Mouse (Mus musculus): Measurements from ENCODE around the gene Kcnd2. TPM values are rescaled to one million over a fixed set of nuclear protein-coding genes. Genes with fewer than 3 reads are reported as not detected.
"Not testable (repeated sequence)": the region's sequence is repeated elsewhere in the genome, so short reads cannot be mapped to it uniquely, and the experiment has no call there.

Gene Kcnd2
- polyA plus RNA-seq, 1 experiment, result 0.47 TPM

- H3K4me1 ChIP-seq (ENCODE audit: control insufficient read depth, insufficient read depth, low read length), result no peaks in the 10 kb centered on the region
- no peak overlapping the region for H3K27ac ChIP-seq (ENCODE audit: control insufficient read depth, insufficient read depth, low read depth, low read length, poor library complexity)
- H3K4me3 ChIP-seq (replicated peaks; ENCODE audit: control insufficient read depth, low read depth, low read length), result no peak overlapping the region
- TF ChIP-seq CTCF (IDR thresholded peaks at IDR 0.05; ENCODE audit: control insufficient read depth, insufficient read depth, low read length) (no peak), POLR2A (IDR thresholded peaks at IDR 0.05; ENCODE audit: borderline replicate concordance, control insufficient read depth, low read depth, low read length) (no peak)
- WGBS, result 20% methylated on average over 4 of the region's 4 CpGs
Measured at GRCm38 (mm10) chr6:21327081-21327737, 111.9 kb downstream of the Kcnd2 start.

GRCm38 (mm10) chr6:21385298-21385697, 170.0 kb downstream of the Kcnd2 start:
- H3K4me1 ChIP-seq (ENCODE audit: control insufficient read depth, insufficient read depth, low read length); H3K4me3 ChIP-seq (replicated peaks; ENCODE audit: control insufficient read depth, low read depth, low read length); H3K27ac ChIP-seq (ENCODE audit: control insufficient read depth, insufficient read depth, low read depth, low read length, poor library complexity): not testable (repeated sequence)
- WGBS, result 80% methylated on average over 3 of the region's 3 CpGs

GRCm38 (mm10) chr6:21391776-21392175, 176.5 kb downstream of the Kcnd2 start:
- no peaks in the 10 kb centered on the region for H3K4me1 ChIP-seq (ENCODE audit: control insufficient read depth, insufficient read depth, low read length)
- WGBS, result 79% methylated on average over 4 of the region's 4 CpGs
- TF ChIP-seq POLR2A (IDR thresholded peaks at IDR 0.05; ENCODE audit: borderline replicate concordance, control insufficient read depth, low read depth, low read length) (no peak), CTCF (IDR thresholded peaks at IDR 0.05; ENCODE audit: control insufficient read depth, insufficient read depth, low read length) (no peak)
- H3K4me3 ChIP-seq (replicated peaks; ENCODE audit: control insufficient read depth, low read depth, low read length), result no peak overlapping the region
- H3K27ac ChIP-seq (ENCODE audit: control insufficient read depth, insufficient read depth, low read depth, low read length, poor library complexity), result no peak overlapping the region

- Histone ChIP-seq H3K27ac (ENCODE audit: control insufficient read depth, insufficient read depth, low read depth, low read length, poor library complexity) (no peak overlapping the region), H3K4me1 (ENCODE audit: control insufficient read depth, insufficient read depth, low read length) (no peaks in the 10 kb centered on the region), H3K4me3 (replicated peaks; ENCODE audit: control insufficient read depth, low read depth, low read length) (no peak overlapping the region)
- 44% methylated on average over 3 of the region's 3 CpGs for WGBS
- TF ChIP-seq POLR2A (IDR thresholded peaks at IDR 0.05; ENCODE audit: borderline replicate concordance, control insufficient read depth, low read depth, low read length) (no peak), CTCF (IDR thresholded peaks at IDR 0.05; ENCODE audit: control insufficient read depth, insufficient read depth, low read length) (no peak)
Measured at GRCm38 (mm10) chr6:21413656-21414055, 198.4 kb downstream of the Kcnd2 start.

GRCm38 (mm10) chr6:21418246-21418645, 202.9 kb downstream of the Kcnd2 start:
- Histone ChIP-seq H3K27ac (ENCODE audit: control insufficient read depth, insufficient read depth, low read depth, low read length, poor library complexity) (no peak overlapping the region), H3K4me1 (ENCODE audit: control insufficient read depth, insufficient read depth, low read length) (no peaks in the 10 kb centered on the region), H3K4me3 (replicated peaks; ENCODE audit: control insufficient read depth, low read depth, low read length) (no peak overlapping the region)
- no peak for TF ChIP-seq POLR2A (IDR thresholded peaks at IDR 0.05; ENCODE audit: borderline replicate concordance, control insufficient read depth, low read depth, low read length)
- TF ChIP-seq CTCF (IDR thresholded peaks at IDR 0.05; ENCODE audit: control insufficient read depth, insufficient read depth, low read length), result no peak
- 74% methylated on average over 6 of the region's 6 CpGs for WGBS

- Histone ChIP-seq H3K4me1 (ENCODE audit: control insufficient read depth, insufficient read depth, low read length) (no peaks in the 10 kb centered on the region), H3K4me3 (replicated peaks; ENCODE audit: control insufficient read depth, low read depth, low read length) (no peak overlapping the region), H3K27ac (ENCODE audit: control insufficient read depth, insufficient read depth, low read depth, low read length, poor library complexity) (no peak overlapping the region)
- no peak for TF ChIP-seq CTCF (IDR thresholded peaks at IDR 0.05; ENCODE audit: control insufficient read depth, insufficient read depth, low read length)
- TF ChIP-seq POLR2A (IDR thresholded peaks at IDR 0.05; ENCODE audit: borderline replicate concordance, control insufficient read depth, low read depth, low read length), result no peak
- WGBS, result 75% methylated on average over 4 of the region's 4 CpGs
Measured at GRCm38 (mm10) chr6:21424202-21424785, 209.0 kb downstream of the Kcnd2 start.

GRCm38 (mm10) chr6:21431120-21431519, 215.8 kb downstream of the Kcnd2 start:
- 76% methylated on average over 1 of the region's 1 CpGs for WGBS
- no peak overlapping the region for H3K4me3 ChIP-seq (replicated peaks; ENCODE audit: control insufficient read depth, low read depth, low read length)
- TF ChIP-seq CTCF (IDR thresholded peaks at IDR 0.05; ENCODE audit: control insufficient read depth, insufficient read depth, low read length) (no peak), POLR2A (IDR thresholded peaks at IDR 0.05; ENCODE audit: borderline replicate concordance, control insufficient read depth, low read depth, low read length) (no peak)
- H3K27ac ChIP-seq (ENCODE audit: control insufficient read depth, insufficient read depth, low read depth, low read length, poor library complexity), result no peak overlapping the region
- no peaks in the 10 kb centered on the region for H3K4me1 ChIP-seq (ENCODE audit: control insufficient read depth, insufficient read depth, low read length)

GRCm38 (mm10) chr6:21464719-21465118, 249.4 kb downstream of the Kcnd2 start:
- no peak overlapping the region for H3K4me3 ChIP-seq (replicated peaks; ENCODE audit: control insufficient read depth, low read depth, low read length)
- H3K27ac ChIP-seq (ENCODE audit: control insufficient read depth, insufficient read depth, low read depth, low read length, poor library complexity), result no peak overlapping the region
- H3K4me1 ChIP-seq (ENCODE audit: control insufficient read depth, insufficient read depth, low read length), result no peaks in the 10 kb centered on the region
- TF ChIP-seq CTCF (IDR thresholded peaks at IDR 0.05; ENCODE audit: control insufficient read depth, insufficient read depth, low read length) (no peak), POLR2A (IDR thresholded peaks at IDR 0.05; ENCODE audit: borderline replicate concordance, control insufficient read depth, low read depth, low read length) (no peak)

Data from bone marrow, adult 2 months (tissue).